Mouse (Mus musculus) liver, embryonic 12.5 days (tissue): ENCODE measurements around the gene Tmem191c. TPM values are rescaled to one million over a fixed set of nuclear protein-coding genes. Genes with fewer than 3 reads are reported as not detected.

ENCODE experiments used
- ATAC-seq: fragments of 200-750 bp; cut with Nextera tagmentation; 2 replicates; pipeline ENCODE4 v1.8.0; 2017; ENCODE audit warnings: moderate number of reproducible peaks, mild to moderate bottlenecking, moderate library complexity
- H3K27ac ChIP-seq: fragments of 300-500 bp; sonication (generic); 2 replicates; pipeline ENCODE4 v1.5.1; 2016; ENCODE audit warnings: mild to moderate bottlenecking
- H3K27me3 ChIP-seq: fragments of 300-500 bp; sonication (generic); replicated peaks from 2 replicates; pipeline ENCODE4 v1.6.1; 2016; ENCODE audit warnings: mild to moderate bottlenecking, moderate library complexity
- H3K36me3 ChIP-seq: fragments of 300-500 bp; sonication (generic); 2 replicates; pipeline ENCODE4 v1.6.1; 2016; ENCODE audit warnings: mild to moderate bottlenecking, moderate library complexity
- H3K4me1 ChIP-seq: fragments of 300-500 bp; sonication (generic); 2 replicates; pipeline ENCODE4 v1.6.1; 2016
- H3K4me2 ChIP-seq: fragments of 300-500 bp; sonication (generic); 2 replicates; pipeline ENCODE4 v1.6.1; 2016; ENCODE audit warnings: mild to moderate bottlenecking, moderate library complexity
- H3K4me3 ChIP-seq: fragments of 300-500 bp; sonication (generic); 2 replicates; pipeline ENCODE4 v1.5.1; 2016; ENCODE audit warnings: mild to moderate bottlenecking, moderate library complexity
- H3K9ac ChIP-seq: fragments of 300-500 bp; sonication (generic); 2 replicates; pipeline ENCODE4 v1.6.1; 2016; ENCODE audit warnings: mild to moderate bottlenecking, moderate library complexity
- H3K9me3 ChIP-seq: fragments of 300-500 bp; sonication (generic); replicated peaks from 2 replicates; pipeline ENCODE4 v1.6.1; 2016; ENCODE audit warnings: mild to moderate bottlenecking, moderate library complexity
- WGBS: fragments of 180-500 bp; shearing (Covaris S2); methylation state at CpG from one replicate; pipeline ENCODE4 v1.1.7; 2016; ENCODE audit not compliant: insufficient replicate concordance; 5-methylcytosine and 5-hydroxymethylcytosine counted together
- polyA plus RNA-seq: library from polyadenylated mRNA; unstranded; fragments of >200 nt; fragmentation: Nextera tagmentation; extraction: Ambion mirVana; gene quantifications from 2 replicates; pipeline ENCODE4 v1.2.1, GENCODE M21; 2016

Gene Tmem191c
- polyA plus RNA-seq, 1 experiment from 2014 or later, result 4.7 TPM

DNA sequence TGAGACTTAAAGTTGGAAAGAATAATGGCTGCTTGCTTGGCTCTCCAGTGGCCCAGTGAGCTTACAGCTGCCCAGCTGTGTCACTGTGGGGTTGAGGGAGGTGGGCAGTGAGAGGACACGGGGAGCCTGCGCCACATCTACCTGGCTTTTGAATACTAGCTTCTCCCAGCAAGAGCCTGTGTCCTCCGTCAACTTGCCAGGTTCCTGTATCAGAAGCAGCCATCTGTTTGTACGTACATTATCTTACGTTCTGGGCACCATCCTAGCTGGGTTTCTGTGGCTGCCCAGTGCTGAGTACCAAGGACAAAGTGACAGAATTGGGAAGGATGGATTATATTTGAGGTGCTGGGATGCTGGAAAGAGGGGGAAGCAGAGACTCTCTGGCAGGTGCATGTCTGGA is 6.0 kb upstream of the Tmem191c start:
- H3K4me2 ChIP-seq, result no peak overlapping the region
- H3K9ac ChIP-seq, result no peak overlapping the region
- H3K4me1 ChIP-seq, result peaks cover 27% of the 10 kb centered on the region
- H3K36me3 ChIP-seq, result no peaks in the 10 kb centered on the region
- no peak overlapping the region for H3K27ac ChIP-seq
- no peak overlapping the region for H3K4me3 ChIP-seq
- 58% methylated on average over 5 of the region's 5 CpGs for WGBS
- peaks cover 4% of the 10 kb centered on the region; the same call in 1 of the 2 replicates for H3K9me3 ChIP-seq
- no peaks in the 10 kb centered on the region; the same call in 1 of the 2 replicates for H3K27me3 ChIP-seq
- no peak for ATAC-seq

DNA sequence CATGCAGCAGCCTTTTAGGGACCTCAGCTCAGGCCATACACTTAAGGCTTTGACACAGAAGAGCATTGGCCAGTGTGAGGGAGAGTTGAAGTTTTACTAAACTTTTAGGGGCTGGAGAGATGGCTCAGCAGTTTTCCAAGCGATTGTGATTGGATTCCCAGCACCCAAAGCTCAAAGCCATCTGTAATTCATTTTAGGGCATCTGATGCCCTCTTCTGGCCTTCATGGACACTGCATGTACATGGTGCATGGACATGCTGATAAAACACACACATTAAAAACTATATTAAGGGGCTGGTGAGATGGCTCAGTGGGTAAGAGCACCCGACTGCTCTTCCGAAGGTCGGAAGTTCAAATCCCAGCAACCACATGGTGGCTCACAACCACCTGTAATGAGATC is 4.8 kb upstream of the Tmem191c start:
- Histone ChIP-seq H3K36me3 (no peaks in the 10 kb centered on the region), H3K27me3 (no peaks in the 10 kb centered on the region; the same call in 1 of the 2 replicates), H3K4me2 (no peak overlapping the region), H3K9me3 (peaks cover 4% of the 10 kb centered on the region; the same call in 1 of the 2 replicates), H3K27ac (no peak overlapping the region), H3K4me1 (peaks cover 27% of the 10 kb centered on the region), H3K9ac (no peak overlapping the region), H3K4me3 (no peak overlapping the region)
- no peak for ATAC-seq
- 64% methylated on average over 4 of the region's 4 CpGs for WGBS

DNA sequence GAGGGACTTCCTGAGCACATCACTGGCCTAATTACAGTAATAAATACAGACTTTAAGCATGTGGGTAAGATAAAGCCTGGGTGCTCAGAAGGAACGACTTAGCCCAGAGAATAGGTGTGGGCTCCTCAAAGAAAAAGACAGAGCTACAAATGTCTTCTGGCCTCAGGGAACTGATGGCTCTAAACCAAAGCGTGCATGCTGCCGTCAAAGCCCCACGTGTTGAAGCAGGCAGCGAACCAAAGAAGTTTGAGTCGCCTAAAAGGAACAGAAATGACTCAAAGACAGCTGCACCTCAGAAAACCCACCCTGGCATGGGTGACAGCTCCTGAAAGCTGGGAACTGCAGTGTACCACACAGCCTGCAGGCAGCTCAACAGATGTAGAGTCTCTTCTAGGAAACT is 4.0 kb upstream of the Tmem191c start:
- Histone ChIP-seq H3K4me3 (no peak overlapping the region), H3K36me3 (no peaks in the 10 kb centered on the region), H3K4me2 (no peak overlapping the region), H3K9me3 (peaks cover 4% of the 10 kb centered on the region; the same call in 1 of the 2 replicates), H3K27me3 (peaks cover 6% of the 10 kb centered on the region), H3K9ac (no peak overlapping the region), H3K4me1 (peaks cover 34% of the 10 kb centered on the region), H3K27ac (no peak overlapping the region)
- WGBS, result 63% methylated on average over 6 of the region's 6 CpGs
- no peak for ATAC-seq

DNA sequence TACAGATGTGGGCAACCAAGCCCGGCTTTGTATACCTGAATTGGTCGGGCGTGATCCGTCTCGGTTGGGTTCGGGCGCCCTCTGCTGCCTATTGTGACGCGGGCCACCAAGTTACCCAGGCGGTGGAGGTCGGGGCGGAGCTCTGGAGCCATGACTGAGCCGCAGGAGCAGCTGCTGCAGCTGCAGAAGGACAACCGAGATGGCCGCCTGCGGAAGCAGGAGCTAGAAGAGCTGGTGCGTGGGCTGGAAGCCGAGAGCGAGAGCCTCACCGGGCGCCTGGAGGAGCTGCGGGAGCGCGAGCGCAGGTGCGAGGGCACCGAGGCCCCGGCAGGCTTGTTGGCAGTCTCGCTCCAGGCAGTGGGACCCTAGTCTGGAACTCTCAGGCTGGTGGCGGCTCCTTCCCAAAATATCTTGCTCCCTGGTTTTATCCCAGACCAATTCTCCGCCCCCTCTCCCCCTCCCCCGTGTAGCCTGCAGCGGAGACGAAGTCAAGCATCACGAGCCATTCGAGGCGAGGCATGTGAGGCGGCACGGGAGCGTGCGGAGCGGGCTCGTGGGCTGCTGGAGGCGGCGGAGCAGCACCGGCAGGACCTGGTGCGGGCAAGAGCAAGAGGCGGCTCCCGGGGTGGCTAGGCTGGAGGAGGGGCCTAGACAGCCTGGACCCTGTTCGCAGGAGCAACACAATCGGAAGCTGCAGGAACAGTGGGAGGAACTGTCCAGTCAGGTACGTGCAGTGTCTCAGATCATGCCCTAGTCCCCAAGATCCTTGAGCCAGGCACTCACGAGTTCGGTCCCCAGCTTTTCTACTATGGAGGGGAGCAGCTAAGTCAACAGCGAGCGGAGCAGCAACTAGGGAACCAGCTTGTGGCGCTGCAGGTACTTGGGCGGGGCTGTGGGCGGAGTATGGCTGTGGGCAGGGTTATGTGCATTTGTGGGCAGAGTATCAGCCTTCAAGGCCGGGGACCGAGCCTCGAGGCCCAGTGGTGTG is 581 bp downstream of the Tmem191c start:
- peak overlapping the region; percentile 64 for H3K9ac ChIP-seq
- peaks cover 23% of the 10 kb centered on the region for H3K4me1 ChIP-seq
- peaks cover 11% of the 10 kb centered on the region for H3K36me3 ChIP-seq
- ATAC-seq, result peak; percentile 80
- H3K9me3 ChIP-seq, result no peaks in the 10 kb centered on the region
- peak overlapping the region; percentile 53 for H3K27ac ChIP-seq
- peak overlapping the region; percentile 64 for H3K4me3 ChIP-seq
- under 1% methylated on average over 62 of the region's 62 CpGs for WGBS
- H3K27me3 ChIP-seq, result peaks cover 31% of the 10 kb centered on the region
- H3K4me2 ChIP-seq, result peak overlapping the region; percentile 100

DNA sequence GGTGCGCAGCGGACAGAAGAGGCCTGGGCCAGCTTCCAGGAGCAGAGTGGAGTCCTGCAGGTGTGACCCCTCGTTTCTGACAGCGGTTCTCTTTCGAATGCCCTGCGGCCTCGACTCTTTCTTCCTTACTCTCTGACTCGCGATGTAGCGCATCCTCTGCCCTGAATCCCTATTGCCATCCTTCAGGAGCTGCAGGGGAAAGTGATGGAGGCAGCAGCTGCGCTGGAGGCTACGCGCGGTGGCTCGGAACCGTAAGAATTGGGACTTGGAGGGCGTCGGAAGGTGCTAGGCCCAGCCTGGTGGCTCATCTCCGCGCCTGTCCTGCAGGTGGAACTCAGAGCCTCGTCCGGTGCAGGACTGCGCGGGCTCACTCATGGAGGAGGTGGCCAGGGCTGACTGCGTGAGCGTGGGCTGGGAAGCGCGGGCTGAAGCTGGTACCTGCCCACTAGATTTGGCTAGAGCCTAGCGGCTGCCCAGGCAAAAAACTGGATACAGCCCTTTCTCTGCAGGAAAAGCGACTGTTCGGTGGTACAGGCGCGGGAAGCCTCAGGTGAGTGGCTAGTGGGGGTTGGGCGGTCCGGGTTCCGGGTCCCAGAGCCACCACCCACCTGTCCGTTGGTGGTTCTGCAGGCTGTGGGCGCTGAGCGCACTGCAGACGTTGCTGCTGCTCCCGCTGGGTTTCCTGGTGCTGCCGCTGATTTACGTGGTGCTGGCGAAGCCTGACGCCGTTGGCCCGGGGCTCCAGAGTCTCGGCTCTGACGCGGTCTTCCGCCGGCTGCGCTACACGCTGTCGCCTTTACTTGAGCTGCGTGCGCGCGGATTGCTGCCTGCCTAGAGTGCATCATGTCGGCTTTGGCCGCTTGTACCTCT is 1.7 kb downstream of the Tmem191c start:
- no peak overlapping the region for H3K27ac ChIP-seq
- peak overlapping the region; percentile 64 for H3K4me3 ChIP-seq
- peaks cover 23% of the 10 kb centered on the region for H3K4me1 ChIP-seq
- no peaks in the 10 kb centered on the region for H3K9me3 ChIP-seq
- peaks cover 17% of the 10 kb centered on the region for H3K36me3 ChIP-seq
- 9% methylated on average over 61 of the region's 61 CpGs for WGBS
- H3K4me2 ChIP-seq, result peak overlapping the region; percentile 100
- H3K27me3 ChIP-seq, result peaks cover 31% of the 10 kb centered on the region
- ATAC-seq, result no peak
- peak overlapping the region; percentile 64 for H3K9ac ChIP-seq

DNA sequence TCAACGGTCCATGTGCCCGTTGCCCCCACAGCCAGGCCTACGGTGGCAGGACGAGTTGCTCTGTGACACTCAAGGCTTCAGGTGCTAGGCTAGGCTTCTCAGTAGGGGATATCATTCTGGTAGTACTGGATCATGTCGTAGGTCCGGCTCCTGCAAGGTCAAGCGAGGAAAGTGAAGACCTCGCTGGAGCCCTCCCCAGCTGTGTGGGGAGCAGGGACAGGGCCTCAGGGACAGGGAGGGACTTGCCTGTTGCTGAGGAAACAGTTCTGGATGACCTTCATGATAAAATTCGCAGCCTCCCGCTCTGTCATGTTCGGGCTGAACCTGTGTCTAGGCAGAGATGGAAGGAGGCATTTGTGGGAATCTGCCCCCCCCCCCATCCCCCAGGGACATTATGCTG is 4.6 kb downstream of the Tmem191c start:
- no peak overlapping the region for H3K4me3 ChIP-seq
- no peaks in the 10 kb centered on the region for H3K9me3 ChIP-seq
- H3K27ac ChIP-seq, result no peak overlapping the region
- H3K36me3 ChIP-seq, result peaks cover 42% of the 10 kb centered on the region
- no peak for ATAC-seq
- H3K9ac ChIP-seq, result no peak overlapping the region
- peaks cover 23% of the 10 kb centered on the region for H3K4me1 ChIP-seq
- peaks cover 31% of the 10 kb centered on the region for H3K27me3 ChIP-seq
- no peak overlapping the region for H3K4me2 ChIP-seq
- 83% methylated on average over 11 of the region's 11 CpGs for WGBS

DNA sequence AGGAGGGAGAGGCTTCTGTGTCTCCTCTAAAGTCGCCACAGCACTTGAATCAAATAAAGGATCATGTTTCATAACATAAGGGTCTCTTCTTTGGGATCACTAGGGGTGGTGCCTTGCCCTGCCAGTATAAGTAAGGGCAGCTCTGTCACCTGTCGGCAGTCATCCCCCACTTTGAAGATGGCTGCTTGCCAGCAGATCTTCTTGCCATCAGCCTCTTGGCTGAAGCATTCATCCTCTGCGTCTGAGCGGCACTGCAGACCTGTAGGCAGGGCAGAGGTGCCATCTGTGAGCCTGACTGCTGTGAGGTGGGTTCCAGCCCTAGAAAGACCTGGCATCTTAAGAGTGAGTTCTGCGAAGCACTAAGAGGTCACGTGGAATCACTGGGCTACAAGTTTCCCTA is 7.3 kb downstream of the Tmem191c start:
- Histone ChIP-seq H3K27me3 (peaks cover 12% of the 10 kb centered on the region), H3K4me3 (no peak overlapping the region), H3K4me1 (peaks cover 5% of the 10 kb centered on the region), H3K9ac (no peak overlapping the region), H3K4me2 (no peak overlapping the region), H3K36me3 (peaks cover 53% of the 10 kb centered on the region), H3K27ac (no peak overlapping the region), H3K9me3 (no peaks in the 10 kb centered on the region)
- no peak for ATAC-seq
- WGBS, result 82% methylated on average over 6 of the region's 6 CpGs

DNA sequence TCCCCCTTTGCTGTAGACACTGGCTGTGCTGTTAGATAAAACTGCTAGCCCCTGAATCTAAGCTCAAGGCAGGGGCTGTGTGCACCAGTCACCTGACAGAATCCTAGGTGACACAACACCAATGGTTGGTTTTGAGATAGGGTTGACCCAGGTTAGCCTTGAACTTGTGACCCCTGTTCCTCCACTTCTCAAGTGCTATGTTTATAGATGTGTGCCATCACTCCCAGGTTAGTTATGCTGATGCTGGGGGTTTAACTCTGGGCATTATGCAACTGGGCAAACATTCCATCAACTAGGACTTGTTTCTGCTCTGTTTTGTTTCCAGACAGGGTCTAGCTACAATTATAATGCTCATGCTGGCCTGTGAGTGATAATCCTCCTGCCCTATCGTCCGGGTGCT is 11.2 kb downstream of the Tmem191c start:
- peaks cover 65% of the 10 kb centered on the region for H3K36me3 ChIP-seq
- H3K27ac ChIP-seq, result no peak overlapping the region
- H3K4me2 ChIP-seq, result no peak overlapping the region
- no peak overlapping the region for H3K4me3 ChIP-seq
- H3K9ac ChIP-seq, result no peak overlapping the region
- 0 out of 2 replicates have a peak, but pooled peaks cover 3% of the 10 kb centered on the region for H3K4me1 ChIP-seq
- 71% methylated on average over 2 of the region's 2 CpGs for WGBS
- no peaks in the 10 kb centered on the region for H3K9me3 ChIP-seq
- 0 out of 2 replicates have a peak, but pooled peaks have one; percentile 20 for ATAC-seq
- no peaks in the 10 kb centered on the region for H3K27me3 ChIP-seq

DNA sequence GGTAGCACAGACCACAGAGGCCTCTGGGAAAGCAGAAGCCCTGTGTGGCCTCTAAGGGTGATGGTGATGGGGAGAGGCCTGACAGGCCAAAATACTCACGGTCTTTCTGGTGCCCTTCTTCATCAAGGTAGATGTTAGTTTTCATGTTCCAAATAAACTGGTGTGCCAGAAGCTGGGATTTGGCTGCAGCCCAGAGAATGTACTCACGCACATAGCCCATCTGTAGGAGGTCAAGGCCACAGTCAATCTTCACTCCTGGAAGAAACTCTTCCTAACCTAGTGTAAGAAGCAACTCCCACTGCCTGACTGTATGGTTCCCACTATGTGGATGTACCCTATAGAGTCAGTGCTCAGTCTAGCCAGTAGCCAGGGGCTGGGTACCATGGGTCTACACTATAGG is 15.1 kb downstream of the Tmem191c start:
- no peak overlapping the region for H3K9ac ChIP-seq
- ATAC-seq, result no peak
- H3K4me1 ChIP-seq, result 0 out of 2 replicates have a peak, but pooled peaks cover 3% of the 10 kb centered on the region
- no peaks in the 10 kb centered on the region for H3K9me3 ChIP-seq
- peaks cover 55% of the 10 kb centered on the region for H3K36me3 ChIP-seq
- WGBS, result 85% methylated on average over 2 of the region's 2 CpGs
- H3K27me3 ChIP-seq, result no peaks in the 10 kb centered on the region
- H3K4me3 ChIP-seq, result no peak overlapping the region
- H3K27ac ChIP-seq, result no peak overlapping the region
- H3K4me2 ChIP-seq, result no peak overlapping the region

DNA sequence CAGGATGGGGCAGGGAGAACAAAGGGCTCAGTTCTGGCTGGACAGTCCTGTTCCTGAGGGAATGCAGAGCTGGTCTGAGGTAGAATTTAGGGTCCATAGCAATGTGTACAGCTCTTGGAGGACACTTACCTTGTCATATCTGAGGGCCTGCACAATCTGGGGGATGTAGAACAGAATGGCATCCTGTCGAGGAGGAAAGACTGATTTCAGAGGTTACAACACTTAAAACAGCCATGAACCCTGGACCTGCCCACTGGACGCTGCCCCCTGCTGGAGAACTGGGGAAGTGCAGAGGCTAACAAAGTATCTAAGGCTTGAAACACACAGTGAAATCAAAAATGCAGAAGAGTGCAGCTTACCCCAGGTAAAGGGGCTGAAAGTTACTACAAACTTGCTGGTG is 16.9 kb downstream of the Tmem191c start:
- Histone ChIP-seq H3K9me3 (no peaks in the 10 kb centered on the region), H3K4me1 (0 out of 2 replicates have a peak, but pooled peaks cover under 1% of the 10 kb centered on the region), H3K27me3 (no peaks in the 10 kb centered on the region), H3K4me3 (no peak overlapping the region), H3K36me3 (peaks cover 66% of the 10 kb centered on the region), H3K4me2 (no peak overlapping the region), H3K9ac (no peak overlapping the region), H3K27ac (no peak overlapping the region)
- no peak for ATAC-seq
- WGBS, result 2% methylated on average over 2 of the region's 2 CpGs

DNA sequence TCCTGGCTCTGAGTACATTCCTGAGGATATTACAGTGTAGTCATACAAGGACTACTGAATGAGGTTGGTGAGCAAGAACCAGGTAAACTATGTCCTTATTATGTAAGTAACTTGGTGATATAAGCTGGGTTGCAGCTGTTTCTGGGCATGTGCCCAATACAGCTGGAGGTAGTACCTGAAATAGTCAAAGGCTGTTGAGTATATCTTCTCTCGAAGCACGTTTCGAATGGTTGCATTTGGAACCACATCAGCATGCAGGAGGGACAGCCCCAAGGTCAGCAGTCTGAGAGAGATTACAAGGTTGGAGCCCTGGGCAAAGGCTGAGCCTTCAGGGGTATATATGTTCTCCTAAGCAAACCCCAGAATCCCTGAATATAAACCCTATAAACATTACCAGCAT is 24.9 kb downstream of the Tmem191c start:
- ATAC-seq, result no peak
- H3K36me3 ChIP-seq, result peaks cover 72% of the 10 kb centered on the region
- no peaks in the 10 kb centered on the region for H3K4me1 ChIP-seq
- H3K9ac ChIP-seq, result no peak overlapping the region
- no peaks in the 10 kb centered on the region for H3K27me3 ChIP-seq
- H3K27ac ChIP-seq, result no peak overlapping the region
- no peaks in the 10 kb centered on the region for H3K9me3 ChIP-seq
- 90% methylated on average over 3 of the region's 3 CpGs for WGBS
- H3K4me2 ChIP-seq, result no peak overlapping the region
- no peak overlapping the region for H3K4me3 ChIP-seq
